Mouse (Mus musculus) heart, adult 2 months (tissue): Measurements from ENCODE around the gene Lyrm9. TPM values are rescaled to one million over a fixed set of nuclear protein-coding genes. Genes with fewer than 3 reads are reported as not detected.

Experiments used
- DNase-seq, 2 experiments: peaks; one replicate each; pipeline ENCODE4 v3.0.0; 2021
- H3K27ac ChIP-seq: fragments of 200-600 bp; 2 replicates; pipeline ENCODE4 v1.8.1; 2022
- H3K27me3 ChIP-seq: fragments of 200-500 bp; 2 replicates; pipeline ENCODE4 v1.6.1; 2012; ENCODE audit warnings: mild to moderate bottlenecking, low read length, inconsistent platforms, mixed read lengths; ENCODE audit not compliant: control insufficient read depth, insufficient read depth
- H3K36me3 ChIP-seq: fragments of 200-500 bp; 2 replicates; pipeline ENCODE4 v1.6.1; 2012; ENCODE audit warnings: low read length, inconsistent platforms; ENCODE audit not compliant: control insufficient read depth, insufficient read depth
- H3K4me1 ChIP-seq: fragments of 200-500 bp; 2 replicates; pipeline ENCODE4 v1.6.1; 2011; ENCODE audit warnings: low read length; ENCODE audit not compliant: control insufficient read depth, insufficient read depth
- H3K4me3 ChIP-seq: fragments of 200-600 bp; 2 replicates; pipeline ENCODE4 v1.8.1; 2022
- H3K79me2 ChIP-seq: fragments of 200-500 bp; replicated peaks from 2 replicates; pipeline ENCODE4 v1.6.1; 2012; ENCODE audit warnings: mild to moderate bottlenecking, inconsistent platforms, low read length, moderate library complexity, mixed read lengths; ENCODE audit not compliant: control insufficient read depth, insufficient read depth
- H3K9ac ChIP-seq: fragments of 200-500 bp; 2 replicates; pipeline ENCODE4 v1.6.1; 2012; ENCODE audit warnings: low read depth, mild to moderate bottlenecking, control low read depth, inconsistent platforms, low read length, mixed read lengths
- CTCF ChIP-seq: fragments of 200-600 bp; IDR thresholded peaks from 2 replicates; pipeline ENCODE4 v1.8.1; 2022; ENCODE audit warnings: antibody characterized with exemption, mild to moderate bottlenecking, moderate library complexity
- EP300 ChIP-seq: fragments of 200-500 bp; IDR thresholded peaks from 2 replicates; pipeline ENCODE4 v1.6.1; 2011; ENCODE audit warnings: low read depth, low read length, control low read depth; ENCODE audit not compliant: insufficient read depth
- POLR2A ChIP-seq: fragments of 200-500 bp; IDR thresholded peaks from 2 replicates; pipeline ENCODE4 v1.6.1; 2011; ENCODE audit warnings: mild to moderate bottlenecking, low read depth, low read length, control low read depth; ENCODE audit not compliant: insufficient read depth
- WGBS: fragments of 180-500 bp; shearing (Covaris S2); methylation state at CpG from one replicate; pipeline ENCODE4 v1.1.7; 2018; 5-methylcytosine and 5-hydroxymethylcytosine counted together
- intact Hi-C: fragments of 180-260 bp; cut with DNase I; formaldehyde crosslinking; loops from one replicate; pipeline ENCODE4 v1.15.1; 2025
- polyA plus RNA-seq: library from polyadenylated mRNA; depleted of rRNA; stranded (reverse); fragments of >200 nt; gene quantifications from 2 replicates; pipeline ENCODE4 v1.2.3, GENCODE M21; 2012
- total RNA-seq, 2 experiments: library from RNA; stranded (reverse); gene quantifications; 2 replicates each; pipeline ENCODE4 v1.2.3; 2021

Lyrm9 gene
- total and polyA plus RNA-seq, 3 experiments = 35.4 to 45.3 (median 37.1) TPM

DNA sequence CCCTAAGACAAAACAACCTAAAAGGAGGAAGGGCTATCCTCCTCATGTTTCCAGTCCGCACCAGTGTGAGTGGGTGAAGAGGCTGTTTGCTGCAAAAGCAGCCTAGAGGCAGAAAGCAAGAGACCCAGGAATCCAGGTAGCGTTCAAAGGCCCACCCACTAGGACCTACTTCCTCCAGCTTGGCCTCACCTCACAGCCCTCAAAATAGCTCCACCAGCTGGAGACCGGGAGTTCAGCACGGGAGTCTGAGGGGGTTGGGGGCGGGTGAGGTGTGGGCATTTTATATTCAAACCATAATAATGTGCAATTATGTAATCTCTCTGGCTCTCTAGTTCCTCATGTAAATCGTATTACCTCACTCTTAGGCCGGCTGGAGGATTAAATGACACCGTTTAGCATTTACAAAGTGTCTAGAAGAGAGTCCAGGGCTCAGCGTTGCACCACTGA, 20.7 kb upstream of the Lyrm9 start:
- H3K9ac ChIP-seq = no peak overlapping the region
- DNase-seq = no peak
- 52% methylated on average over 9 of the region's 9 CpGs for WGBS
- H3K4me1 ChIP-seq = peaks cover 1% of the 10 kb centered on the region; the same call in 1 of the 2 replicates
- TF ChIP-seq CTCF (no peak), POLR2A (no peak), EP300 (no peak)
- H3K36me3 ChIP-seq = no peaks in the 10 kb centered on the region
- intact Hi-C loops = no loop called here
- H3K27ac ChIP-seq = no peak overlapping the region
- no peaks in the 10 kb centered on the region for H3K79me2 ChIP-seq
- H3K27me3 ChIP-seq = no peaks in the 10 kb centered on the region
- no peak overlapping the region for H3K4me3 ChIP-seq

DNA sequence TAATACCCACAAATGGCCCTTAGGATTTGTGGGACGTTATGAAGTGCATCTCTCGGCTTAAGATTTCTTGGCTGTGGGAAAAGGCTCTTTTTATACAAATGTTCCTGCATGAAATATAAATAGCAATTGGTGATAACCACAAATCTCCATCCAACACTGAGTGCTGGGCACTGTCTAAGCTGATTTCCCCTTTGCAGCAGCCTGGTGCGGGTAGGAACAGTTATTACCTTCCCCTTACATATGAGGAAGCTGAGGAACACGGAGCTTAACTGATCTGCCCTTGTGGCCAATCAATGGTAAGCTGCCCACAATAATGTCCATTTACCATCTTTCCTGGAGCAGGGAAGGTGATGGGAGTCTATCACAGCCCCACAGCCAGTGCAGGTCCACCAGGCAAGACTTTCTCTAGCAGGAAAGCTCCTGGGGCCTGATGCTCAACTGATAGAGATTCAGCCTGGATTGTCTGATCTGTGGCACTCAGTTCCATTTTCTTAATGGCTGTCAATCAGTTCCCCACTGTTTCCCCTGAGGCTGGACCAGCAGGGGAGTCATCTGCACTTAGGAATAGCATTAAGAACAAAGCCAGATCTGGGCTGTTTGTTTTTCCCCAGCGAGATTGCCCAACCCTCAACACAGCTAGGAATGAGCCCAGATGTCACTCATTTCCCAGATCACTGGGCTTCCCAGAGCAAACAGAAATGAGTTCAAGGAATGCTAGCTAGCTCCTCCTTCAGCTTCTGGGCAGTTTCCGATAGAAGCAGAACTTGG, 18.9 kb upstream of the Lyrm9 start:
- Histone ChIP-seq H3K27me3 (no peaks in the 10 kb centered on the region), H3K79me2 (no peaks in the 10 kb centered on the region), H3K9ac (no peak overlapping the region), H3K4me3 (no peak overlapping the region), H3K27ac (no peak overlapping the region; the same call in 1 of the 2 replicates), H3K36me3 (no peaks in the 10 kb centered on the region), H3K4me1 (peaks cover 1% of the 10 kb centered on the region; the same call in 1 of the 2 replicates)
- WGBS = 40% methylated on average over 6 of the region's 6 CpGs
- TF ChIP-seq POLR2A = no peak
- no peak for TF ChIP-seq EP300
- no peak for TF ChIP-seq CTCF
- DNase-seq = no peak
- intact Hi-C loops = no loop called here

DNA sequence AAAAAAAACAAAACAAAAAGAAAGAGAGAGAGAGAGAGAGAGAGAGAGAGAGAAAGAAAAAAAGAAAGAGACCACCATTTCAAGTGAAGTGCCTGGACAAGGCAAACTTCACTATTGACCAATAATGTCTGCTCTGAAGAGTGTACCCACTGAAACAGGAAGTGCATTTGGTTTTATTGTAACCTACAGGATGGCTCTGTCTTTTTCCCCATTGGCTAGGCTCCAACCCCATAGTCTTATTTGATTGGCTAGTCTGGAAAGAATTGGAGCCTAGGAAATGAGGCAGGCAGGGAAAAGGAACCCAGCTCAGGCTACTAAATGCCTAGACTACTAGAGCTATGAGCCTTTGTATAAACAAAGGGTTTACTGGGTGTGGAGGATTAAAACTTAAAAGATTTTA, 17.0 kb upstream of the Lyrm9 start:
- Histone ChIP-seq H3K9ac (no peak overlapping the region), H3K27ac (no peak overlapping the region), H3K79me2 (no peaks in the 10 kb centered on the region), H3K4me3 (no peak overlapping the region), H3K4me1 (peaks cover 1% of the 10 kb centered on the region; the same call in 1 of the 2 replicates), H3K27me3 (no peaks in the 10 kb centered on the region), H3K36me3 (no peaks in the 10 kb centered on the region)
- intact Hi-C loops = no loop called here
- DNase-seq = no peak
- TF ChIP-seq POLR2A (no peak), EP300 (no peak), CTCF (no peak)

DNA sequence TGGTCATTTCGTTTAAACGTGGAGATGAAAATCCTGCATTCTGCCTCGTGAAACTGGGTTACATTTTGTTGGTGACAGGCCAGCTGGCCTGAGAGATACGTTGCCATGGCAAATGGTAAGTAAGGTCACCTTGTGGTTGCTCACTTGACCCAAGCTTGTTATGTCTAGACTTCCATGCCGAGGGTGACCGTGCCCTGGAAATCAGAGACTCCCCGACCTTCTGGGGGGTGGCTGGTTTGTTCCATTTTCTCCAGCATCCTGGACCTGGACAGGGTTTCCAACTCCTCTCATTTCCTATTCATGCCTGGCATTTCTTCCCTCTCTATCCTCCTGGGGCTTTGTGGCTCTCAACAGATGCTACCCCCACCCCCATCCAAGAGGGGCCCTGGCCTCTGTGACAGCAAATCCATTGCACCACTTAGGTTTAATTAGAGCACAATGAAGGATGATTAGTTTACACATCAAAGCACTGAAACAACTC, 11.9 kb upstream of the Lyrm9 start:
- TF ChIP-seq CTCF = no peak
- TF ChIP-seq EP300 = no peak
- no peak for TF ChIP-seq POLR2A
- no peaks in the 10 kb centered on the region for H3K36me3 ChIP-seq
- no peak overlapping the region for H3K27ac ChIP-seq
- H3K27me3 ChIP-seq = no peaks in the 10 kb centered on the region
- 69% methylated on average over 7 of the region's 7 CpGs for WGBS
- H3K79me2 ChIP-seq = no peaks in the 10 kb centered on the region
- intact Hi-C loops = no loop called here
- H3K4me3 ChIP-seq = no peak overlapping the region
- H3K9ac ChIP-seq = no peak overlapping the region
- H3K4me1 ChIP-seq = no peaks in the 10 kb centered on the region
- DNase-seq = no peak

DNA sequence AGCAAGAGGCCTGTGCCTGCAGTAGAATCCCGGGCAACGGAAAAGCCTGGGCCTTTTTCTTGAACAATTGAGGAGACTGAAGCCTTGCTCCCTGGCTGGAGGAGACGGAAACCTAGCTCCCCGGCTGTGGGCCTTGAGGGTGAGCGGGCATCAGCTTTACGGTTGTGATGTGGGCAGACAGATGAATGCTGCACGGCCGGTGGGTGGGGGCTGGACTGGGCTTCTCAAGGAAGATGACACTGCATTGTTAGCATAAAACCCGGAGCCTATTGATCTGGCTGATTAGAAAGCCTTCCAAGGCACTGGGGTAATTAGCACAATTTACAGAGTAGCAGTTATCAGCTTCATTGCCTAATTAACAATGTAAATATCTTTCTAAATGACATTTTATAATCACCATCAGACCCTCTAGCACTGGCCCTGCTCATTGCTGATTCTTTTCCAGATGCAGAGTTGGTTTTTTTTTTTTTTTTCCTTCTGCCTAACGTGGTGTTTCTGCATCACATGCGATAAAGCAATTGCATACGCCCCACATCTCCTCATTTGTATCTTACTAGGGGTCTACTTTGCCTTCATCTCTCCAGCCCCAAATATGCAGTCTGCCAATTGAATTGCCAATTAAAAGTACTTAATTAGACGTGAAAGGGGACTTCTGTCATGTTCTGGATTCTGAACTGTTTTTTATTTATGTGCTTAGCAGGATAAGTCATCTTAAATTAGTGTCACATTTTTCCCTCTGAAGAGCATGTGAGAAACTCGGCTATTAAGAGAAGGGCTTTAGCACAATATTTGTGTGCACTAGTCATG, 10.2 kb upstream of the Lyrm9 start:
- Histone ChIP-seq H3K4me3 (no peak overlapping the region), H3K27me3 (no peaks in the 10 kb centered on the region), H3K4me1 (no peaks in the 10 kb centered on the region), H3K36me3 (no peaks in the 10 kb centered on the region), H3K27ac (no peak overlapping the region), H3K79me2 (no peaks in the 10 kb centered on the region), H3K9ac (no peak overlapping the region)
- intact Hi-C loops = no loop called here
- TF ChIP-seq EP300 (no peak), CTCF (no peak), POLR2A (no peak)
- no peak for DNase-seq
- 80% methylated on average over 14 of the region's 14 CpGs for WGBS
